Mouse (Mus musculus): ENCODE measurements at regions not wholly inside any gene's neighbourhood (a gene's known extent, or its start where the extent isn't known, plus 50 kb on each side); places are given as distances from the start of the nearest gene placed in this dataset.

DNA sequence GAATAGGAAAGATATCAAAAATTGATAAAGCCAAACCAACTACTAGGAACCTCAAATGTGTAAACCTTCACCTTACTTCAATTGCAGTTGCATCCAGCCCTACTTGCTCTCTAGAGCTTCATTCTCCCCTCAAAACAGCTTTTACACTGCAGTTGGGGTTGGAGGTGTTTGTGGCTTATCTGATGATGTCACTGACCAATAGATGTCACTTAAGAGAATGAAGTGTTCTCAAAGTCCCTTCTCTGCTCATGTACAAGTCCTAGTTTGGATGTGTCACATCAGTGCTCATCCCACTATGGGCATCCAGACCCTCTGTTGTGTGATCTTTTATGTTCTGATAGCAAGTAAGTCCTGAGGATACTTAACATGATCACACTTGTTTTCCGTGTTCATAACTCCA is 105.6 kb upstream of the 2210010C04Rik start:
- TF ChIP-seq CTCF (IDR thresholded peaks at IDR 0.05; ENCODE audit: borderline replicate concordance, control insufficient read depth, extremely low read depth, insufficient read depth, low read length, poor library complexity) (no peak), POLR2A (IDR thresholded peaks at IDR 0.05; ENCODE audit: control insufficient read depth, extremely low read depth, insufficient read depth, low read length, poor library complexity) (no peak)

Data from thymus, adult 2 months (tissue).